Mouse (Mus musculus) kidney, adult 2 months (tissue): ENCODE measurements at regions not wholly inside any gene's neighbourhood (a gene's known extent, or its start where the extent isn't known, plus 50 kb on each side); places are given as distances from the start of the nearest gene placed in this dataset.

Experiments used
- CTCF ChIP-seq: fragments of 200-500 bp; conservative IDR thresholded peaks from 2 replicates; pipeline ENCODE4 v1.5.1; 2011; ENCODE audit warnings: low read depth, mild to moderate bottlenecking, control low read depth, low read length, moderate library complexity, mixed read lengths; ENCODE audit not compliant: insufficient read depth, insufficient read length
- POLR2A ChIP-seq: fragments of 200-500 bp; IDR thresholded peaks from one replicate; pipeline ENCODE4 v1.6.1; 2011; ENCODE audit warnings: low read depth, low read length, control low read depth

- TF ChIP-seq CTCF (no peak), POLR2A (no peak)
Observed at GRCm38 (mm10) chr4:55806799-55807198, 274.5 kb upstream of the Klf4 start.
